Mouse (Mus musculus) erythroblast, embryonic 14.5 days (primary cell): Measurements from ENCODE around the gene Lpp.

Experiments
- GATA1 ChIP-seq: IDR thresholded peaks from 2 replicates; pipeline ENCODE4 v1.6.1; 2012; ENCODE audit warnings: low read length, inconsistent platforms, mixed read lengths
- TAL1 ChIP-seq: IDR thresholded peaks from 3 replicates; pipeline ENCODE4 v1.6.1; 2012; ENCODE audit warnings: low read length, inconsistent platforms, mixed read lengths

GRCm38 (mm10) chr16:24886346-24886745 is 493.0 kb downstream of the Lpp start:
- TF ChIP-seq GATA1: no peak
- no peak for TF ChIP-seq TAL1
